Mouse (Mus musculus) olfactory bulb, adult 2 months (tissue): ENCODE measurements at regions not wholly inside any gene's neighbourhood (a gene's known extent, or its start where the extent isn't known, plus 50 kb on each side); places are given as distances from the start of the nearest gene placed in this dataset.

Source experiments
- H3K27ac ChIP-seq: fragments of 200-500 bp; 2 replicates; pipeline ENCODE4 v1.5.1; 2012; ENCODE audit warnings: low read depth, low read length; ENCODE audit not compliant: insufficient read depth
- H3K4me1 ChIP-seq: fragments of 200-500 bp; 2 replicates; pipeline ENCODE4 v1.6.1; 2012; ENCODE audit warnings: low read length; ENCODE audit not compliant: control insufficient read depth, insufficient read depth
- H3K4me3 ChIP-seq: fragments of 200-500 bp; 2 replicates; pipeline ENCODE4 v1.5.1; 2012; ENCODE audit warnings: mild to moderate bottlenecking, low read depth, low read length, moderate library complexity; ENCODE audit not compliant: insufficient read depth
- CTCF ChIP-seq: fragments of 200-500 bp; IDR thresholded peaks from 2 replicates; pipeline ENCODE4 v1.5.1; 2012; ENCODE audit warnings: low read depth, mild to moderate bottlenecking, low read length, moderate library complexity; ENCODE audit not compliant: insufficient read depth
- POLR2A ChIP-seq: fragments of 200-500 bp; IDR thresholded peaks from 2 replicates; pipeline ENCODE4 v1.6.1; 2012; ENCODE audit warnings: mild to moderate bottlenecking, low read depth, low read length, moderate library complexity; ENCODE audit not compliant: insufficient read depth
- WGBS: fragments of 180-500 bp; shearing (Covaris S2); methylation state at CpG from one replicate; pipeline ENCODE4 v1.1.7; 2018; 5-methylcytosine and 5-hydroxymethylcytosine counted together

GRCm38 (mm10) chr4:56192516-56192915, 547.4 kb upstream of the Gm26657 start:
- no peak overlapping the region for H3K4me3 ChIP-seq
- WGBS, result 83% methylated on average over 5 of the region's 5 CpGs
- no peaks in the 10 kb centered on the region for H3K4me1 ChIP-seq
- TF ChIP-seq CTCF (no peak), POLR2A (no peak)
- no peak overlapping the region for H3K27ac ChIP-seq

DNA sequence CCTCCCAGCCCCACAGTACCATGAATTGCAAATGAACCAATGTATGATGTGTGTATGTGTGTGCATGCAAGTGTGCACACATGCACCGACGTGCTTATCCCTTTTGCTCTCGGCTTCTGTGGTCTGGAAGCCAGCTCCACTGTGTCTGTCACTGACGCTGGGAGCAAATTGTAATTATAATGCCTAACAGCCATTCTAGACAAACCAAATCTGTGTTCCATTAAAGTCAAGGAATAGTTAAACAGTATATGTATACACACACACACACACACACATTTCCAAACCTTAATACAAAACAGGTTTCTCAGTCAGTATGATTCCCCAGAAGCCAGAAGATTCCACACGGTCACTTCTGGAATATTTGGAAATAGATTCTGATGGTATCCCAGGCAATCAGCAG, 560.3 kb upstream of the Gm26657 start:
- TF ChIP-seq POLR2A (no peak), CTCF (no peak)
- H3K27ac ChIP-seq, result no peak overlapping the region
- WGBS, result 58% methylated on average over 5 of the region's 5 CpGs
- no peak overlapping the region for H3K4me3 ChIP-seq
- no peaks in the 10 kb centered on the region for H3K4me1 ChIP-seq

DNA sequence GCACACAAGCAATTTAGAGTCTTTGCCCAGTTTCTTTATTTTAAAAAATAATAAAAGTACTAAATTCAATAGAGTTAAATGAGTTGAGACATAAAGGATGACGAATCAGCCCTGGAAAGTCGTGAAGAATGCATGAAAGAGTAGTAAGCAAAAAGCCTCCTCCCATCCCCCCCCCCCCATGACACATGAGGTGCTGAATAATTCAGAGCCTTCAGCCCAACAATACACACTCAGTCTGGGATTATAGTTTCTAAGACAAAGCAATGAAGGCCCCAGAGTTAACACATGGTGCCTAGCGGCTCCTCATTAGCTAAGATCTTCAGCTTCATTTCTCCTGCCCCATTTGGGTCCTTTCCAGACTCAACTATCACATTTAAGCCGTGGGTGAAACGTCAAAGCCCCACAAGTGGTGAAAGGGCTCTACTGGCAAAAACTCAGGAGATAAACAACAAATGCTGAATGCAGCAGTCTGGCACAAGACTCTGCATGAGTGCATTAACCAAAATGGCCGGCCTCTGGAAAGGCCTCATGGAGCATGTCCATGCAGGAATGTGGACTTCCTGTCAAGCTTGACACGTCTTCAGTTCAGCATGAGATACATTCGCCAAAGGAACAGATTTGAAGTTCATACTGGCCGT, 560.9 kb upstream of the Gm26657 start:
- no peak overlapping the region for H3K27ac ChIP-seq
- no peaks in the 10 kb centered on the region for H3K4me1 ChIP-seq
- WGBS, result 50% methylated on average over 9 of the region's 9 CpGs
- TF ChIP-seq POLR2A (no peak), CTCF (no peak)
- no peak overlapping the region for H3K4me3 ChIP-seq

GRCm38 (mm10) chr4:56161257-56161594, 578.6 kb upstream of the Gm26657 start:
- peaks cover 2% of the 10 kb centered on the region; the same call in 1 of the 2 replicates for H3K4me1 ChIP-seq
- no peak for TF ChIP-seq CTCF
- TF ChIP-seq POLR2A, result no peak
- H3K4me3 ChIP-seq, result no peak overlapping the region
- 66% methylated on average over 3 of the region's 3 CpGs for WGBS
- H3K27ac ChIP-seq, result no peak overlapping the region

- Histone ChIP-seq H3K4me3 (no peak overlapping the region), H3K27ac (no peak overlapping the region), H3K4me1 (peaks cover 2% of the 10 kb centered on the region; the same call in 1 of the 2 replicates)
- no peak for TF ChIP-seq POLR2A
- no peak for TF ChIP-seq CTCF
- 64% methylated on average over 13 of the region's 13 CpGs for WGBS
Observed at GRCm38 (mm10) chr4:56160551-56161256, 579.2 kb upstream of the Gm26657 start.

- peaks cover 2% of the 10 kb centered on the region; the same call in 1 of the 2 replicates for H3K4me1 ChIP-seq
- WGBS, result 81% methylated on average over 3 of the region's 3 CpGs
- no peak overlapping the region for H3K27ac ChIP-seq
- no peak overlapping the region for H3K4me3 ChIP-seq
- no peak for TF ChIP-seq CTCF
Observed at GRCm38 (mm10) chr4:56157521-56158065, 582.3 kb upstream of the Gm26657 start.

GRCm38 (mm10) chr4:56150716-56151115, 589.2 kb upstream of the Gm26657 start:
- WGBS, result 90% methylated on average over 1 of the region's 1 CpGs
- Histone ChIP-seq H3K4me1 (no peaks in the 10 kb centered on the region), H3K27ac (no peak overlapping the region), H3K4me3 (no peak overlapping the region)
- TF ChIP-seq POLR2A (no peak), CTCF (no peak)

DNA sequence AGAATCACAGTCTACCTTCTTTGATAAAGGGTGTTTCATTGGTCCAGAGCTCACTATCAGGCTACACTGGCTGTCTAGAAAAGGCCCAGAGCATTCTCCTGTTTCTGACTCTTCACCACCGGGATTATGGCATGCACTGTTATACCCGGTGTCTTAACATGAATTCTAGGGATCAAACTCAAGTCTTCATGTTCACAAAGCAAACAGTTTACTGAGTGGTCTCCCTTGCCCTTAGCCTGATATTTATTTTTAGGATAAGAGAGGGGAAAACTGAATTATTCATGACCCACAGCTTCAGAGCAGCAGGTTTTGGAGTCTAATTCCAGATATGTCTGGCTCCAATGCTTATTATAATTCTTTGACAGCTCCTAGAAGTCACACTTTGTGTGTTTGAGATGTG, 596.0 kb upstream of the Gm26657 start:
- WGBS, result 90% methylated on average over 2 of the region's 2 CpGs
- Histone ChIP-seq H3K4me1 (no peaks in the 10 kb centered on the region), H3K27ac (no peak overlapping the region), H3K4me3 (no peak overlapping the region)
- no peak for TF ChIP-seq POLR2A
- TF ChIP-seq CTCF, result no peak

GRCm38 (mm10) chr4:56136837-56137236, 603.0 kb upstream of the Gm26657 start:
- no peak overlapping the region for H3K4me3 ChIP-seq
- WGBS, result 71% methylated on average over 3 of the region's 3 CpGs
- TF ChIP-seq CTCF (no peak), POLR2A (no peak)
- H3K4me1 ChIP-seq, result no peaks in the 10 kb centered on the region
- H3K27ac ChIP-seq, result no peak overlapping the region
